Mouse (Mus musculus): ENCODE measurements around the gene Umps. TPM values are rescaled to one million over a fixed set of nuclear protein-coding genes. Genes with fewer than 3 reads are reported as not detected.

Umps gene
- total and polyA plus RNA-seq, 3 experiments: 115 to 173 (median 161) TPM

DNA sequence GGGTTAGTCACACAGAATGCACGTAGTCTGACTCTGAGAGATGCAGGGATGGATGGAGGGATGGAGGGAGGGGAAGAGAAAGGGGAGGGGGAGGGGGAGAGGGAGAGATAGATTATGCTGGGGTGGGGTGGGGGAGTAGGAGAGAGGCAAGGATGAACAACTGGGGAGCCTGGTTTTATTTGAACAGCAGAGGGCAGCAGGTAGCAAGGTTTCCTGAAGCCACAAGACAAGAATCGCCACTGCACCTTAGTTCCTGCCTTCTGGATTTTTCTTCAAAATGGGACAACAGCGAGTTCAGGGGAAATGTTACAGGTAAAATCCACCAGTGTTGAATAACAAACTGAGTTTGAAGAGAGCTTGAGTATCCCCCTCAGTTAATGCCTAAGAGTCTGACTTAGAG lies 32.5 kb upstream of the Umps start:
- H3K36me3 ChIP-seq (replicated peaks in 1 of 2; ENCODE audit: control insufficient read depth in 1 of 2, insufficient read depth in 1 of 2, low read length in 1 of 2): no peaks in the 10 kb centered on the region
- H3K9ac ChIP-seq (ENCODE audit: insufficient read depth, low read depth): no peak overlapping the region
- no peak overlapping the region for H3K4me2 ChIP-seq (ENCODE audit: insufficient read depth, low read depth, poor library complexity, severe bottlenecking)
- H3K27me3 ChIP-seq (replicated peaks): peaks cover 35% of the 10 kb centered on the region
- no peak overlapping the region for H3K4me3 ChIP-seq (replicated peaks in 1 of 3; ENCODE audit: low read depth in 2 of 3, low read length in 2 of 3, poor library complexity in 1 of 3)
- in situ Hi-C loops (cut with MboI; ENCODE audit: low pct_ligation_motif_present, low pct_unique_long_range_greater_than_20kb, low sequenced_read_pairs) (no loop called here), dilution Hi-C loops (cut with MboI; ENCODE audit: extremely low pct_ligation_motif_present, extremely low pct_unique_long_range_greater_than_20kb, low sequenced_read_pairs) (no loop called here)
- DNase-seq (ENCODE audit: extremely low read depth): peak; percentile 54
- TF ChIP-seq SMC3 (IDR thresholded peaks at IDR 0.05; ENCODE audit: low read depth, low read length): peak; percentile 92
- TF ChIP-seq CTCF (conservative IDR thresholded peaks at IDR 0.05 in 1 of 2, IDR thresholded peaks at IDR 0.05 in 1 of 2; ENCODE audit: low read depth in 2 of 2, low read length in 2 of 2): peak; percentile 18 to 83; a peak in 2 of 4 replicates
- no peak for TF ChIP-seq E2F4 (IDR thresholded peaks at IDR 0.05; ENCODE audit: insufficient replicate concordance, low read depth, low read length)
- TF ChIP-seq IRF4 (IDR thresholded peaks at IDR 0.05; ENCODE audit: low read depth, low read length): no peak
- no peak for TF ChIP-seq JUN (IDR thresholded peaks at IDR 0.05; ENCODE audit: insufficient read depth, low read depth, low read length)
- peak; percentile 77 for TF ChIP-seq RAD21 (IDR thresholded peaks at IDR 0.05; ENCODE audit: low read depth, low read length)
- TF ChIP-seq TCF12 (IDR thresholded peaks at IDR 0.05; ENCODE audit: low read depth, low read length): no peak
- TF ChIP-seq NELFE (IDR thresholded peaks at IDR 0.05; ENCODE audit: low read depth, low read length): peak; percentile 25; the same call in 1 of the 2 replicates
- TF ChIP-seq POLR2A (IDR thresholded peaks at IDR 0.05; ENCODE audit: low read depth, low read length): no peak
- no peak for TF ChIP-seq KAT2A (IDR thresholded peaks at IDR 0.05; ENCODE audit: insufficient replicate concordance, low read length)
- TF ChIP-seq ZC3H11A (IDR thresholded peaks at IDR 0.05; ENCODE audit: low read depth, low read length): peak; percentile 35
- no peak for TF ChIP-seq CHD1 (IDR thresholded peaks at IDR 0.05; ENCODE audit: low read depth, low read length)
- H3K9me3 ChIP-seq (replicated peaks; ENCODE audit: low read length): no peaks in the 10 kb centered on the region
- no peak overlapping the region for H3K27ac ChIP-seq (ENCODE audit: insufficient read depth, low read depth)
- H3K4me1 ChIP-seq (ENCODE audit: control insufficient read depth in 1 of 2, insufficient read depth in 2 of 2): peaks cover 0 to 18% of the 10 kb centered on the region in 2 experiments; a peak in 2 of 4 replicates
- H3K79me2 ChIP-seq (replicated peaks; ENCODE audit: control insufficient read depth, extremely low read depth, insufficient read depth, poor library complexity, severe bottlenecking): no peaks in the 10 kb centered on the region

DNA sequence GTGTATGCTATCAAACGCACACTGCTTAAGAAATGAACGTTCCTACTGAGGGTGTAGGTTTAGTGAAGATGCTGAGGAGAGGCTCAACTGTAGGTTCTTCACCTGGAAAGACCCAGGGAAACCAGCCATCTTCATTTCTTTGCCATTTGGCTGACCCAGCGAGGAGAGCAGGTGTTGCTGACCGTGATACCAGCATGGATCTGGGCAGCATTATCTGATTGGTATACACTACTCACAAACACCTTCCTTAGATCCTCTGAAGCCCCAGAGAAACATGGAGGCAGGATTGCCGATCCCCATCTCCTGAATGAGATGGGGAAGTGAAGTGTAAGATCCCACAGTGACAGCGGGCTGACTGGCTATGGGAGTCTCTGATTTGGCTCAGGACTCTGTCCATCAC lies 31.2 kb upstream of the Umps start:
- Histone ChIP-seq H3K27ac (ENCODE audit: insufficient read depth, low read depth) (no peak overlapping the region), H3K9me3 (replicated peaks; ENCODE audit: low read length) (no peaks in the 10 kb centered on the region), H3K4me3 (replicated peaks in 1 of 3; ENCODE audit: low read depth in 2 of 3, low read length in 2 of 3, poor library complexity in 1 of 3) (no peak overlapping the region), H3K4me1 (ENCODE audit: control insufficient read depth in 1 of 2, insufficient read depth in 2 of 2) (peaks cover 0 to 18% of the 10 kb centered on the region in 2 experiments; a peak in 2 of 4 replicates), H3K27me3 (replicated peaks) (peaks cover 29% of the 10 kb centered on the region), H3K4me2 (ENCODE audit: insufficient read depth, low read depth, poor library complexity, severe bottlenecking) (no peak overlapping the region), H3K9ac (ENCODE audit: insufficient read depth, low read depth) (no peak overlapping the region), H3K36me3 (replicated peaks in 1 of 2; ENCODE audit: control insufficient read depth in 1 of 2, insufficient read depth in 1 of 2, low read length in 1 of 2) (no peaks in the 10 kb centered on the region), H3K79me2 (replicated peaks; ENCODE audit: control insufficient read depth, extremely low read depth, insufficient read depth, poor library complexity, severe bottlenecking) (no peaks in the 10 kb centered on the region)
- in situ Hi-C loops (cut with MboI; ENCODE audit: low pct_ligation_motif_present, low pct_unique_long_range_greater_than_20kb, low sequenced_read_pairs): no loop called here
- DNase-seq (ENCODE audit: extremely low read depth): no peak
- no peak for TF ChIP-seq EP300 (IDR thresholded peaks at IDR 0.05; ENCODE audit: low read length)
- no peak for TF ChIP-seq USF2 (conservative IDR thresholded peaks at IDR 0.05; ENCODE audit: low read depth, low read length)
- TF ChIP-seq POLR2A (IDR thresholded peaks at IDR 0.05; ENCODE audit: low read depth, low read length): no peak
- TF ChIP-seq NELFE (IDR thresholded peaks at IDR 0.05; ENCODE audit: low read depth, low read length): no peak
- no peak for TF ChIP-seq MAX (IDR thresholded peaks at IDR 0.05; ENCODE audit: low read length)
- no peak for TF ChIP-seq GABPA (IDR thresholded peaks at IDR 0.05; ENCODE audit: insufficient replicate concordance, low read depth, low read length)
- no peak for TF ChIP-seq PAX5 (IDR thresholded peaks at IDR 0.05; ENCODE audit: low read length)
- TF ChIP-seq MAFK (IDR thresholded peaks at IDR 0.05; ENCODE audit: insufficient replicate concordance, low read length): no peak
- TF ChIP-seq CHD2 (IDR thresholded peaks at IDR 0.05; ENCODE audit: low read length): no peak
- TF ChIP-seq POLR2AphosphoS2 (IDR thresholded peaks at IDR 0.05; ENCODE audit: low read depth, low read length): no peak
- TF ChIP-seq USF1 (IDR thresholded peaks at IDR 0.05; ENCODE audit: low read depth, low read length): no peak
- dilution Hi-C loops (cut with MboI; ENCODE audit: extremely low pct_ligation_motif_present, extremely low pct_unique_long_range_greater_than_20kb, low sequenced_read_pairs): no loop called here
